Mouse (Mus musculus): Measurements from ENCODE around the gene Cerk. TPM values are rescaled to one million over a fixed set of nuclear protein-coding genes. Genes with fewer than 3 reads are reported as not detected.

Gene Cerk
- polyA plus RNA-seq, 1 experiment from 2014 or later, result 5.9 TPM

- Histone ChIP-seq H3K4me2 (no peak overlapping the region), H3K27ac (no peak overlapping the region), H3K4me3 (no peak overlapping the region), H3K27me3 (replicated peaks) (no peaks in the 10 kb centered on the region), H3K9me3 (replicated peaks) (no peaks in the 10 kb centered on the region), H3K4me1 (no peaks in the 10 kb centered on the region), H3K36me3 (peaks cover 45% of the 10 kb centered on the region), H3K9ac (no peak overlapping the region)
- 75% methylated on average over 8 of the region's 8 CpGs for WGBS (ENCODE audit: insufficient replicate concordance)
- no peak for ATAC-seq
These were observed 39.0 kb downstream of the Cerk start for GRCm38 (mm10) chr15:86146922-86147321.

- H3K27ac ChIP-seq, result no peak overlapping the region
- H3K4me3 ChIP-seq, result no peak overlapping the region
- peaks cover 35% of the 10 kb centered on the region for H3K36me3 ChIP-seq
- H3K4me1 ChIP-seq, result no peaks in the 10 kb centered on the region
- no peaks in the 10 kb centered on the region for H3K27me3 ChIP-seq (replicated peaks)
- no peaks in the 10 kb centered on the region for H3K9me3 ChIP-seq (replicated peaks)
- no peak for ATAC-seq
- H3K9ac ChIP-seq, result no peak overlapping the region
- no peak overlapping the region for H3K4me2 ChIP-seq
- WGBS (ENCODE audit: insufficient replicate concordance), result 69% methylated on average over 7 of the region's 7 CpGs
These were observed 40.9 kb downstream of the Cerk start for GRCm38 (mm10) chr15:86145046-86145445.

- no peak overlapping the region for H3K9ac ChIP-seq
- H3K27ac ChIP-seq, result no peak overlapping the region
- H3K36me3 ChIP-seq, result peaks cover 35% of the 10 kb centered on the region
- WGBS (ENCODE audit: insufficient replicate concordance), result 71% methylated on average over 7 of the region's 7 CpGs
- no peaks in the 10 kb centered on the region for H3K4me1 ChIP-seq
- H3K4me3 ChIP-seq, result no peak overlapping the region
- no peak overlapping the region for H3K4me2 ChIP-seq
- ATAC-seq, result no peak
- H3K9me3 ChIP-seq (replicated peaks), result no peaks in the 10 kb centered on the region
- no peaks in the 10 kb centered on the region for H3K27me3 ChIP-seq (replicated peaks)
These were observed 41.4 kb downstream of the Cerk start for GRCm38 (mm10) chr15:86144577-86144976.

DNA sequence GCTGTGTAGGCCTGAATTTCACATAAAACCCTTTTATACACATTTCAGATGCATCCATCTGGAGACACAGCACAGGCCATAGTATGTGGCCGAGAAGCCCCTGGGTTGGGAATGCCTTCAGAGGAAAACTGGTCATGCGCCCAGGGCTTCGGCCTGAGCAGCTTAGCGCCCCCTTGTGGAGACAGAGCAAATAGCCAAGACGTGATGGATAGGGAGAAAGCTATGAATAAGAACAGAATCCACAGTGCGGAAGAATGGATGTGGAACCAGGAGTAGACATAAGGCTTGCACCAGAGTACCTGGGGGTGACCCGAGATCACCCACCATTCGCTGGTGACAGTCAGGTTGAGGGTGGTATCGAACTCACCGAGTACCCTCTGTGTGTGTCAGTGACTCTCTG lies 45.6 kb downstream of the Cerk start:
- WGBS (ENCODE audit: insufficient replicate concordance), result 34% methylated on average over 10 of the region's 10 CpGs
- H3K36me3 ChIP-seq, result peaks cover 30% of the 10 kb centered on the region
- no peak overlapping the region for H3K4me3 ChIP-seq
- no peak for ATAC-seq
- H3K9ac ChIP-seq, result no peak overlapping the region
- H3K9me3 ChIP-seq (replicated peaks), result no peaks in the 10 kb centered on the region
- H3K4me1 ChIP-seq, result no peaks in the 10 kb centered on the region
- H3K27me3 ChIP-seq (replicated peaks), result no peaks in the 10 kb centered on the region
- no peak overlapping the region for H3K27ac ChIP-seq
- H3K4me2 ChIP-seq, result no peak overlapping the region

DNA sequence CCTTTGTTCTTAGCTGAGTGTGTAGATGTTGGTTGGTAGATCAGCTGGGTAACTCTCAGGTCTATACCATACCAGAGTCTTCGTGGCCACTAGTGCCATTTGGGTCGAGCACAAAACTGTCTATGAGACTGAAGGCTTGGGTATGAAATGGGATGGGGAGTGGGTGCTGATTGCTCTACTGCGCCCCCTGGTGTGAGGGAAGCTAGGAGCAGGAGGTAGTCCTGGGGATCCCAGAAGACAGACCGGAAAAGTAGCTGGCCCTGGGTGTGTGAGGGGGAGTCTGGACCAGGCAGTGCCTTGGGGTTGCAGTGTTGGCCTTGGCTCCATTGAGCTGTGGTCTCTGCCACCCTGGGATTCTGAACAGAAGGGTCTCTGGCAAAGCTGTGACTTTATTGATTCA lies 48.3 kb downstream of the Cerk start:
- Histone ChIP-seq H3K27ac (no peak overlapping the region), H3K4me2 (no peak overlapping the region), H3K4me3 (no peak overlapping the region), H3K4me1 (no peaks in the 10 kb centered on the region), H3K9ac (no peak overlapping the region), H3K27me3 (replicated peaks) (no peaks in the 10 kb centered on the region), H3K9me3 (replicated peaks) (no peaks in the 10 kb centered on the region), H3K36me3 (peaks cover 50% of the 10 kb centered on the region)
- WGBS (ENCODE audit: insufficient replicate concordance), result 45% methylated on average over 4 of the region's 4 CpGs
- no peak for ATAC-seq

- no peaks in the 10 kb centered on the region for H3K9me3 ChIP-seq (replicated peaks)
- H3K4me2 ChIP-seq, result no peak overlapping the region
- no peak for ATAC-seq
- H3K4me3 ChIP-seq, result no peak overlapping the region
- H3K36me3 ChIP-seq, result peaks cover 64% of the 10 kb centered on the region
- no peak overlapping the region for H3K9ac ChIP-seq
- no peaks in the 10 kb centered on the region for H3K27me3 ChIP-seq (replicated peaks)
- 47% methylated on average over 18 of the region's 18 CpGs for WGBS (ENCODE audit: insufficient replicate concordance)
- H3K4me1 ChIP-seq, result no peaks in the 10 kb centered on the region
- H3K27ac ChIP-seq, result no peak overlapping the region
These were observed 50.8 kb downstream of the Cerk start for GRCm38 (mm10) chr15:86134941-86135783.

DNA sequence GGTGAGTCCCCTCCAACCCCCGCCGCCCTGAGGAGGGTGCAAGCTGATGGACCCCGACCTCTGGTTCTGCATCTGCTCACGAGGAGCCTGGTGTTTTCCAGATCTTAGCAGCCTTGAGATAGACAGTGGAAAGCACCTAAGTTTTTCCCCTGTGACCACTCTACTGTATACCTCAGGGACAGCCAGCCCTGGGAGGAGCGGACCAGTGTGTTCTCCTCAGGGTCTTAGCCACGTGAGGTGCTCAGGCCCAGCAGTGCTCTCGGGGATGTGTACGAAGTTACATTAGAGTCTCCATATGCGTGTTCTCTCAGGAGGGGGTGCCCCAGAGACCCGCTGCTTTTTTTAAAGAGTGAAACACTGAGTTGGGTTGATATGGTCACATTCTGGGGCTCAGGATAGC lies 55.3 kb downstream of the Cerk start:
- H3K4me3 ChIP-seq, result no peak overlapping the region
- H3K4me1 ChIP-seq, result no peaks in the 10 kb centered on the region
- H3K27ac ChIP-seq, result no peak overlapping the region
- no peaks in the 10 kb centered on the region for H3K27me3 ChIP-seq (replicated peaks)
- no peak for ATAC-seq
- H3K4me2 ChIP-seq, result no peak overlapping the region
- H3K9ac ChIP-seq, result no peak overlapping the region
- WGBS (ENCODE audit: insufficient replicate concordance), result 86% methylated on average over 10 of the region's 10 CpGs
- H3K9me3 ChIP-seq (replicated peaks), result no peaks in the 10 kb centered on the region
- peaks cover 91% of the 10 kb centered on the region for H3K36me3 ChIP-seq

- Histone ChIP-seq H3K9me3 (replicated peaks) (no peaks in the 10 kb centered on the region), H3K36me3 (peaks cover 88% of the 10 kb centered on the region), H3K9ac (no peak overlapping the region), H3K27ac (no peak overlapping the region), H3K4me1 (no peaks in the 10 kb centered on the region; the same call in 1 of the 2 replicates), H3K27me3 (replicated peaks) (no peaks in the 10 kb centered on the region), H3K4me3 (no peak overlapping the region), H3K4me2 (no peak overlapping the region)
- 92% methylated on average over 3 of the region's 3 CpGs for WGBS (ENCODE audit: insufficient replicate concordance)
- ATAC-seq, result no peak
These were observed 56.9 kb downstream of the Cerk start for GRCm38 (mm10) chr15:86129036-86129435.

DNA sequence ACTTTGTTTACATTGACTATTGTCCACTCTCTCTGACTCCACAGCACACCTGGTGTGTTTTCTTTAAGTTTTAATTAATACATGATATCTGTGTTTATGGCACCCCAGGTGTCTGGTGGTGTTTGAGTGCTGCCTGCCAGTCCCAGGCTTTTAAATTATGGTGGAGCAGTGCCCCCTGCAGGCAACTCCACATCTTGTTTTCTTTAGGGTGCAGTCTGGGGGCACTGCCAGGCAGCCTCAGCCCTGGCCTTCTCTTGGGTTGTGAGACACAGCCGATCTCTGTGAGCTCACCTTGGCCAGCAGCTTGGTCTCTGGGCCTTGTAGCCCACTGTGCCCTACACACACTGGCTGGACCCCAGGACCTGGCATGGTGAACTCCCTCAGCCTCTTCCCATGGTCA lies 61.6 kb downstream of the Cerk start:
- no peak overlapping the region for H3K9ac ChIP-seq
- no peak overlapping the region for H3K4me3 ChIP-seq
- peaks cover 86% of the 10 kb centered on the region for H3K36me3 ChIP-seq
- no peaks in the 10 kb centered on the region for H3K27me3 ChIP-seq (replicated peaks)
- WGBS (ENCODE audit: insufficient replicate concordance), result 60% methylated on average over 1 of the region's 1 CpGs
- H3K9me3 ChIP-seq (replicated peaks), result no peaks in the 10 kb centered on the region
- H3K4me2 ChIP-seq, result no peak overlapping the region
- peaks cover 13% of the 10 kb centered on the region for H3K4me1 ChIP-seq
- ATAC-seq, result peak; percentile 38
- no peak overlapping the region for H3K27ac ChIP-seq

DNA sequence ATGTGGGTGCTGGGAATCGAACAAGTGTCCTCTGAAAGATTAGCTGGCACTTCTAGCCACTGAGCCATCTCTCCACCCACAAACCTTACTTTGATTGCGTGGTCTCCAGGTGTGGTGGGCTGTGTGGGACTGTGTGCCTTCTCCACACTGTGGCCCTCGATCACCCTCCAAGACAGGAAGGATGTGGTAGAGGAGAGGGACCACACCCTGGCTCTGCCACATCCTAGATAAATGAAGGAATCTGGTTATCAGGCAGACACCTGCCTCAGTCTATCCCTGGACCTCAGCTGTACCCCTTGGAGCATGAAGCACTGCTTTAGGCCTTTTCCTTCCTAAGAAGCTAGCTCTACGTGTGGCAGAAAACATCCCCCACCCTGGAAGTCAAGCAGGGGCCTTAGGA lies 62.5 kb downstream of the Cerk start:
- H3K27me3 ChIP-seq (replicated peaks), result no peaks in the 10 kb centered on the region
- H3K4me3 ChIP-seq, result no peak overlapping the region
- H3K9me3 ChIP-seq (replicated peaks), result no peaks in the 10 kb centered on the region
- H3K9ac ChIP-seq, result no peak overlapping the region
- peak; percentile 71 for ATAC-seq
- H3K36me3 ChIP-seq, result peaks cover 86% of the 10 kb centered on the region
- peaks cover 22% of the 10 kb centered on the region for H3K4me1 ChIP-seq
- H3K27ac ChIP-seq, result peak overlapping the region; percentile 47; the same call in 1 of the 2 replicates
- 47% methylated on average over 4 of the region's 4 CpGs for WGBS (ENCODE audit: insufficient replicate concordance)
- no peak overlapping the region for H3K4me2 ChIP-seq

- Histone ChIP-seq H3K4me2 (no peak overlapping the region), H3K9ac (0 out of 2 replicates have a peak overlapping the region, but pooled peaks have one; percentile 19), H3K27ac (no peak overlapping the region), H3K36me3 (peaks cover 83% of the 10 kb centered on the region), H3K4me3 (no peak overlapping the region), H3K4me1 (peaks cover 22% of the 10 kb centered on the region), H3K27me3 (replicated peaks) (no peaks in the 10 kb centered on the region), H3K9me3 (replicated peaks) (no peaks in the 10 kb centered on the region)
- no peak for ATAC-seq
- 88% methylated on average over 9 of the region's 9 CpGs for WGBS (ENCODE audit: insufficient replicate concordance)
These were observed 63.5 kb downstream of the Cerk start for GRCm38 (mm10) chr15:86122261-86122949.

GRCm38 (mm10) chr15:86119186-86119585 lies 66.8 kb downstream of the Cerk start:
- Histone ChIP-seq H3K4me1 (peaks cover 44% of the 10 kb centered on the region), H3K36me3 (peaks cover 61% of the 10 kb centered on the region), H3K9me3 (replicated peaks) (no peaks in the 10 kb centered on the region), H3K9ac (no peak overlapping the region), H3K4me2 (no peak overlapping the region), H3K27ac (no peak overlapping the region), H3K27me3 (replicated peaks) (no peaks in the 10 kb centered on the region), H3K4me3 (no peak overlapping the region)
- ATAC-seq, result no peak
- WGBS (ENCODE audit: insufficient replicate concordance), result 70% methylated on average over 7 of the region's 7 CpGs
